Mouse (Mus musculus) lung, adult 18-20 months (tissue): Measurements from ENCODE around the gene Art2b.
"Not testable (repeated sequence)": the region's sequence is repeated elsewhere in the genome, so short reads cannot be mapped to it uniquely, and the experiment has no call there.

Source experiments
- DNase-seq, 2 experiments: peaks; one replicate each; pipeline ENCODE4 v3.0.0; 2022; ENCODE audit warnings: mixed read lengths in 2 of 2

Gene Art2b

DNA sequence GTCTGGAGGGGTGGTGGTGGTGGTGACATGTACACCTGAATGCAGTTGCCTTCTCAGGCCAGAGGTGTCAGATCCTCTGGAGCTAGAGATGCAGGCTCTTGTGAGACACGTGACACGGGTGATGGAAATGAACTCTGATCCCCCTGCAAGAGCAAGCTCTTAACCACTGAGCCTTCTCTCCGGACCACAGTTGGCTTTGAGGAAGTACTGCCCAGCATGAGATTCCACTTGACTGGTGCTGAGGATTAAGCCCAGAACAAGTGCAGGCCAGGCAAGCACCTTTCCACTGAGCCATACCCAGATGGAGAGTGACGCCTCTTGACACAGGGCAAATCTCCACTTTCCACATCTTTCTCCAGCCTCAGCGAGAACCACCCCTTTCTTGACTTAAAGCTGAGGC lies 26.0 kb downstream of the Art2b start:
- not testable (repeated sequence) for DNase-seq

DNA sequence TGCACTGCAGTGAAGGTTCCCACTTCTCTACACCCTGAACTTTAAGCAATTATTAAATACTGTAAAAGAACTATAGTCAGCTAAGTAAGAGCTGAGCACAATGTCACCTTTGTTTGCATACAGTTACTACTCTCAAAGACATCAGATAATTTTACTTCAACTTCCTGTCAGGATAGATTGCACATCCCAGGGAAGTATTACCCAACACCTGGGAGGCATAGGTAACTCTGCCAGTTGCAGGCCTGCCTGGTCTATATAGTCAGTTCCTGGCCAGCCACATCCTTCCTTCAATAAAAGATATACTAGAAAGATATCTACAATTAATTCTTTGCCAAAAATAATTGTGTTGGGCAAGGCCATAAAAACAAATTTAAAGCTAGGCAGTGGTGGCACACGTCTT lies 28.0 kb downstream of the Art2b start:
- DNase-seq, result no peak

DNA sequence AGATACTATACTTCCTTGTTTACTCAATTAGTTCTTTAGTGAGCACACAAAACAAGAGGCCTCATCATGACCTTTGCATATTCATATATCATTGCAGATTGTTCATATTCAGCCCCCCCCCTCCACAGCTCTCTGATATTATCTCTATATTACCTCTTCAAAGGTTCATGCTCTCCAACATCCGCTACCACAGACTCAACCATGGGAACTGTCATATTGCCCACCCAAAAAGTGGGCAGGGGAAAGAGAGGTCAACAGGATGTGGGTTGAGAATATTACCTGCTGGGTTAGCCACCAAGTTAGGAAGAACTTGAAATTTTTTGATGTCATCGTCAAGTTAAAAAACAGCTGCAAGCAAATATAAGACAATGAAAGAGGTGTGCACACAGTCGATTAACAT lies 29.9 kb downstream of the Art2b start:
- not testable (repeated sequence) for DNase-seq

DNA sequence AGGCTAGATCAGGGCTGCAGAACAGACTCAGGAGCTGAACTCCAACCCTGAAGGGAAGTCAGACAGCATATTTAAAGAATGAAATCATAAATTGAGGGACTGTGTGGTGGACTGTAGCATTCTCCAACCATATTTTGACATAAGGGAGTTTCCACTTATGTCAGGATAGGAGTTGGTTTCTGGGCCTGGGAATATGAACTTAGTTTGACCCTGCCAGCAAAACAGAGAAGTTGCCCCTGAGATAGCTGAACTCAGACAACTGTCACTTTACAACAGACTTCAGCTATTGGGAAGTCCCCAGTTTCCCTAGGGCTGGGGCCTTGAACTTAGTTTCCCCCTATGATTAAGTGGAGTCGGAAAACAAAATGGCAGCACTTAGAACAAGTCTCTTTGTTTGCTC lies 33.9 kb downstream of the Art2b start:
- no peak for DNase-seq

DNA sequence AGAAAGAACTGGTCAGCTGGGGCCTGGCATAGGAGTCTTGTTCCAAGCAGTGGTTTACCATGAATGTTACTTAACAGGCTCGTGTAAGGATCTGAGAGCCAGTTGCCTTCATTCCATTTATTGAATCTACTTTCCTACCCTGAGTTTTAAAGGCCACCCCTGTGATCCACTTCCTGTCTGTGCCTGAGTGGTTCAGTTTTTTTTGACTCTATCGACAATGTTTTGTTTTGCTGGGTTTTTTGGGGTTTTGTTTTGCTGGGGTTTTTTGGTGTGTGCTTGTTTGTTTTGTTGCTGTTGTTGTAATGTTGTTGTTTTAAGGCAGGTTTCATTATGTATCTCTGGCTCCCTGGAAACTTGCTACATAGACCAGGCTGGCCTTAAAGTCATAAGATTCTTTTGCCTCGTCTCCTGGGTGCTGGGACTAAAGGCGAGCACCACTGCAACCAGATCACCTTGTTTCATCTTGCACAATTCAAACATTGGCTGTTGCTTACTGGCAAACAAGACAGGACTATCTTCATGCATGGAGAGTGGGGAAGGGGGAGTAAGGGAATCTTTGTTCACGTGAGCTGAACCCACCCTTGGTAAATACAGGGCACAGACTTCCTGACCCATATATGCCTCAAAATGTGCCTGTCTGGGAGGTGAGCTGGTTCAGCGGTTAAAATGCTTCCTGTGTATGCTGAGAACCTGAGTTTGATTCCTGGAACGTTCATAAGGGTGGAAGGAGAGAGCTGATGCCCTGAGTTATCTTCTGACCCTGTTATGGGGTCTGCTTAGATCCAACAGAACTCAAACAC lies 34.5 kb downstream of the Art2b start:
- no peak for DNase-seq

DNA sequence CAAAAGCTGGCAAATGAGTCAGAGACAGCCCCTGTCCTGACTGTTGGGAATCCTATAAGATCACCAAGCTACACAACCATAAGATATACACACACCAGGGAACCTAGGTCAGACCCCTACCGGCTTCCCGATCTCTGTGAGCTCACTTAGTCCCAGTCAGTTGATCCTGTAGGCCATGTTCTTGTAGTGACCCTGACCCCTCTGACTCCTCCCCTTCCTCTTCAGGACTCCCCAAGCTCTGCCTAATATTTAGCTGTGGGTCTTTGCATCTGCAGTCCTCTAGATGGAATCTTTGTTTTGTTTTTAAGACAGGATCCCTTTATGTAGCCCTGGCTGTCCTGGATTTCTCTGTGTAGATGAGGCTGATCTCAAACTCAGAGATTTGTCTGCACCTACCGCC lies 36.1 kb downstream of the Art2b start:
- no peak for DNase-seq

DNA sequence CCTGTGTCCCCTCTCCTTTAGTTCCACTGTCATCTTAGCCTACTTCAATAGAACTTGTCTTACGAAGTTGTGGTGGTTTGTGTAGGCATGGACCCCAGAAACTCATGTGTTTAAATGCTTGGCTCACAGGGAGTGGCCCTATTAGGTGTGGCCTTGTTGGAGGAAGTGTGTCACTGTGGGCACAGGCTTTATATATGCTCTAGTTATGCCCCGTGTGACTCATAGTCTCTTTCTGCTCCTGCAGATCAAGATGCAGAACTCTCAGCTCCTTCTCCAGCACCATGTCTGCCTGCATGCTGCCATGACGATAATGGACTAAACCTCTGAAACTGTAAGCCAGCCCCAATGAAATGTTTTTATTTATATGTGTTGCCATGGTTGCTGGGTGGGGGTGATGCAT lies 37.7 kb downstream of the Art2b start:
- no peak for DNase-seq

DNA sequence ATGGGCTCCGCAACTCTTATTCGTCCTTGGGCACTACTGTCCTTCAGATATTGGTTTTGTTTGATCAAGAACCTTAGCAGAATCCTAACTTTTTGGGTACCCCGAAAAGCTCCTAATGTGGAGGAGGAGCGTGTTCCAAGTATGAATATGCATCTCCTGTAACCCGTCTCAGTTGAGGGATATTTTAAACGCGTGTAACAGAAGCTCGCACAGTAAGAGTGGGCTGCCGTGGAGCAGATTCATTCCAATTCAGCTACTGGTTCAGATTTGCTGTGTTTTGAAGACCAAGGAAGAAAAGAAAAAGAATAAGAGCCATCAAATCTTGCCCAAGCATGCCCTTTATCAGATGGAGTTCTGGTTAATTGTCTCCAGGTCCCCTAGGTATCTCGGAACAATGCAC lies 43.7 kb downstream of the Art2b start:
- no peak for DNase-seq

DNA sequence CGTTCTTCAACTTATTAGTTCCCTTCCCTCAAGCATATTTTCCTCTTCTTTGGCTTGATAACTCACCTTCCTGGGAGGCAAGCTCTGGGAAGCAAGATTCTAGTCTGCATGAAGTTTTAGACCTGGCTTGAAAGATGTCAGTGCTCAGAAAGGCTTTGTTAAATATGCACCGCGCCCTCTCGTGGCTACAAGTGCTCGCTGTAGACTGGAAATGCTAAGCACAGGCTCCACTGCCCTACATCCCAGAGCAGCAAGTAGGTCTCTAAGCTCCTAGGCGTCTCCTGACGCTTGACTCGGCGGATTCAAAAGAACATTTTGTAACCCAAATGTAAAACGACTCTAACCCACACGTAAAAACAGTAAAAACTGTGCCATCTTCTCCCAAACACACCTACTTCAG lies 44.3 kb downstream of the Art2b start:
- DNase-seq, result peak; percentile 29 to 39

DNA sequence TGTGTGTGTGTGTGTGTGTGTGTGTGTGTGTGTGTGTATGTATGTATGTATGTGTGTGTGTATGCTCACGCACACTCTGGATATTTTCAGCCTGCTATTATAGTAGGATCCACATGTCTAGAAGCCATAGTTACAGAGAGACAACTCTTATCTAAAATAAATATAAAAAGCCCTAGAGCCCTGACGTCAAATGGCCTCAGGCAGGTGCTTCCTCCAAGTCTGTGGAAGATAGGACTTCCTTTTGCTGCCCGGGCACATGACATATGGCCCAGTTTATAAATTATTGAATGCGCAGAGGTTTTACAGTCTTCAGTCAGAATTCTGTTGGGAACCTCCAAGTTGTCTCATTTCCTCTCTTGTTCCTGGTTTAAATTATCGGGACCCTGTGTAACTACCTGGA lies 44.7 kb downstream of the Art2b start:
- no peak for DNase-seq

DNA sequence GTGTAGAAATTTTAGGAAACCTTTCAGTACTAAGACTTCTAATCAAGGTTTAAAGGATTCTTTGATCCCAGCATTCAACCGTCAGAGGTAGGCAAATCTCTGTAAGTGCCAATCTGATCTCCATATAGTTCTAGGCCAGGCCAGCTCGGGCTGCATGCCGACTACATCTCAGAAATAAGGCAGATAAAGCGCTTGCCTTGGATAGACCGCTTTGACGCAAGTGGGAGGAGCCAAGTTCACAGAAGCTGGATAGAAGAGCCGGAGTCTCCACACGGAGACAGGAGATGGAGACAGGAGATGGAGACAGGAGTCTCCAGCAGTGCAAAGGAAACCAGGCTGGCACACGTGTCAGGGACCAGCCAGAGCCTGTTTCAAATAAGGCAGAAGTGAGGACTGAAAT lies 45.6 kb downstream of the Art2b start:
- no peak for DNase-seq

DNA sequence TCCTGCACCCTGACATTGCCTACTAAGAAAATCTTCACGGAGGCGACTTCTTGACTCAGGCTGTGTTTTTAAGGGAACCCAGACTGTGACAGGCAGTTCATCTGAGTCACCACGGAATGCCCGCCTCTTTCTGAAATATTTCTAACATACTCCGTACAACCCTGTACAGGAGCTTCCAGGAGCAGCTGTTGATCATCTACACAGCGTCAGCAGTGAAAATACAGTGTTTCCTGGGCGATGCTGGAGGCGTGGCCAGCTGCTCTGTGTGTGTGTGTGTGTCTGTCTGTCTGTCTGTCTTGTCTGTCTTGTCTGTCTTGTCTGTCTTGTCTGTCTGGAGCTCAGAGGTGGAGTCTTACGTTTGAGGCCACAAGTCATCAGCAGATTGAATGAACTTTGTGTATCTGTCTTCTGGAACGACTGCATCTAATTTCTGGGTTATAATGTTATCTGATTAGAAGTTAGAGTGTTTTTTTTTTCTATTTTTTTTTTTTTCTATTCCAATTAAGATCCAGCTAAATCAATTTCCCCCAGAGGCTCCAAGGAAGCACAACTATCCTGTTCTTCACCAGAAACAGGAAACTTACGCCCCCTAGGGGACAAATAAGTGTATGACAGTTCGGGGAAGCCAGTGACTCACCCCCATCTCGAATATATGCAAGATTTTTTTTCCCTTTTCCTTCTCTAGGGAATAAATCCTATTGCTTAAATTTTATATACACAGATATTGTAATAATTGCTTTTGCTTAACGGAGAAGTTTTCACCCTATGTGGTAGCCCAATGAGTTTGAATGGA lies 47.1 kb downstream of the Art2b start:
- DNase-seq, result peak in 1 of 2 experiments; percentile 16

DNA sequence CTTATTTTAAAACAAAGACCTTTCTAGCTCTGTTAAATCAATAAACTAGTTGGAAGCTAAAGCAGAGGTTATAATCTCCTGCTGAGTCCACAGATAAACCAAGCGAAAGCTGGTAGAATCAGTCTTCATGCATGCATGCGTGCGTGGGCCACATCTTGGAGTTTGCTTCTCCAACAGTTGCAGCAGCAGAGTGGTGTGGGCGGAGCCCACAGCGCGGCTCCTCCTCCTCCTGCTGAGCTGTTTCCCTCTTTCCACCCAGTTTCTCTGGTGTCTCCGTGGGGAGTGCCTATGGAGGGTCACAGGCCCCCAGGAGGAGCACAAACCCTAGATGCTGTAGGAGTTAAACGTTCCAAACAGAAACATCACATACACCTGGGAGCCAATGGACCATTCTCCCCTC lies 47.9 kb downstream of the Art2b start:
- DNase-seq, result no peak

DNA sequence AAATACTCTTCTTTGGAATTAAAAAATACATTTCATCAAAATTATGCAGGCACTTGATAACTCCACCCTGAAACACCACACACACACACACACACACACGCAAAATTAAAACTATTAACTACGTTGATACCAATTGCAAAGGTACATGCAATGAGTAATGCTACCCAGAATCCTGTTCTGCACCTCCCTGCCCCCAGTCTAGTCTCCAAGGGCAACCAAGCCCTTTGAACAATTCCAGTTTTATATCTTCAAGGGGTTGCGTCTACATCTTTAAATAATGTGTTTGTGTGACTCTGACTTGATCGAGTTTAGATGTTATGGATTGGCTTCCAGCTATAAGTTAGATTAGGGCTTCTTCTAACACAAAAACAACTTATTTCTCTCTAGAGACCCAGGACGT lies 49.9 kb downstream of the Art2b start:
- no peak for DNase-seq

DNA sequence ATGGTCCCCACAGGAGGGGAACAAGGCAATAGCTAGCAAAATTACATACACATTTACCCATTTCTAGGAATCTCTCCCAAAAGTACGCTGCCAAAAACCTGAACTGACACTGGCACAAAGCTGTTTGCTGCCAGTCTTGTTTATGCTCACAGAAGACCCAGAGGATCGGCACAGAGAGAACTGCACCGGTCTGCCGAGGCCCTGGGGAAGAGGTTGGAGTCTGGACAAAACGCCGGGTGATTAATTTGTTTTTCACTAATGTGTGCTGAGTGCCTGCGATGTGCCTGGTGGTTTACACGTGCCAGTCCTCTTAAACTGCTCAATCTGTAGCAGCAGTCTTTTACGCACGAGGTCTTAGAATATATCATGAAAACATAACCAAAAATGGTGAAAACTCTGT lies 50.3 kb downstream of the Art2b start:
- DNase-seq, result no peak

DNA sequence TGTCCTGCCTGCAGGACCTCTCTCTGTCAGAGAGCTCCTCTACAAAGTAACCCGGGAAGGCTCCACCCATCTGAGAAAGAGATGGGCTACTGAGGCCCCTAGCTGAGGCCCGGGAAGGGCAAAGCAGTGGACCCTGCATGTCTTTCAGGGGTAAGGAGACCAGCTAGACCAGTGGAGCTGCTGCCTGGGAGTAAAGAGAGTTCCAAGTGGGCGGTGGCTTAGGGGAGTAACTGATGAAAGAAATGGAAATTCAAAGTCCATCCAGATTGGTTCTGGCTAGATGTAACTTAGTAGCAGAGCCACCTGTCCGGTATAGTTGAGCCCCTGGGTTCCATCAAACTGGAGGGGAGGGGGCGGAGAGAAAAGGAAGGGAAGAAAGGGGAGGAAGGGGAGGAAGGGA lies 51.0 kb downstream of the Art2b start:
- no peak for DNase-seq
